Mouse (Mus musculus) CH12.LX (cell line): ENCODE measurements around the gene Il10ra. TPM values are rescaled to one million over a fixed set of nuclear protein-coding genes. Genes with fewer than 3 reads are reported as not detected.

ENCODE experiments used
- DNase-seq: peaks from one replicate; pipeline ENCODE4 v3.0.0-alpha.2; 2013; ENCODE audit errors: extremely low read depth
- H3K27ac ChIP-seq: 2 replicates; pipeline ENCODE4 v1.5.1; 2012; ENCODE audit warnings: low read depth, mild to moderate bottlenecking, control low read depth, moderate library complexity; ENCODE audit not compliant: insufficient read depth
- H3K27me3 ChIP-seq: replicated peaks from 2 replicates; pipeline ENCODE3; 2012; ENCODE audit warnings: inconsistent platforms
- H3K36me3 ChIP-seq, 2 experiments: replicated peaks in 1 of 2; 2 replicates each; pipeline versions ENCODE3 to v1.6.1; 2012; ENCODE audit warnings: inconsistent platforms in 1 of 2, low read length in 1 of 2, mild to moderate bottlenecking in 1 of 2, mixed read lengths in 1 of 2, moderate library complexity in 1 of 2; ENCODE audit not compliant: control insufficient read depth in 1 of 2, insufficient read depth in 1 of 2
- H3K4me1 ChIP-seq, 2 experiments: 2 replicates each; pipeline ENCODE4 v1.6.1; 2012; ENCODE audit warnings: inconsistent platforms in 1 of 2, moderate library complexity in 1 of 2; ENCODE audit not compliant: insufficient read depth in 2 of 2, control insufficient read depth in 1 of 2
- H3K4me2 ChIP-seq: 2 replicates; pipeline ENCODE4 v1.6.1; 2012; ENCODE audit warnings: low read depth, mild to moderate bottlenecking, control low read depth; ENCODE audit not compliant: poor library complexity, insufficient read depth, severe bottlenecking
- H3K4me3 ChIP-seq, 3 experiments: fragments of 150-350 bp in 1 of 3; sonication (generic) in 1 of 3; replicated peaks in 1 of 3; 2 replicates each; pipeline versions ENCODE3 to v1.5.1; 2011 to 2012; ENCODE audit warnings: low read depth in 2 of 3, low read length in 2 of 3, mild to moderate bottlenecking in 2 of 3, moderate library complexity in 2 of 3, control low read depth in 1 of 3, improper control_type of control experiment in 1 of 3, inconsistent platforms in 1 of 3, mixed read lengths in 1 of 3; ENCODE audit not compliant: poor library complexity in 1 of 3
- H3K79me2 ChIP-seq: replicated peaks from 2 replicates; pipeline ENCODE4 v1.6.1; 2012; ENCODE audit warnings: mild to moderate bottlenecking, moderate library complexity; ENCODE audit not compliant: control insufficient read depth, poor library complexity, insufficient read depth, severe bottlenecking; ENCODE audit errors: extremely low read depth
- H3K9ac ChIP-seq: 2 replicates; pipeline ENCODE4 v1.6.1; 2012; ENCODE audit warnings: low read depth, mild to moderate bottlenecking, control low read depth, moderate library complexity; ENCODE audit not compliant: insufficient read depth
- H3K9me3 ChIP-seq: replicated peaks from 2 replicates; pipeline ENCODE3; 2012; ENCODE audit warnings: low read length, inconsistent platforms, mixed read lengths
- BHLHE40 ChIP-seq: IDR thresholded peaks from 2 replicates; pipeline ENCODE4 v1.6.1; 2011; ENCODE audit warnings: mild to moderate bottlenecking, low read depth, low read length, improper control_type of control experiment
- CTCF ChIP-seq, 2 experiments: IDR thresholded peaks in 1 of 2; conservative IDR thresholded peaks in 1 of 2; 2 replicates each; pipeline ENCODE4 v1.5.1; 2011 to 2012; ENCODE audit warnings: low read depth in 2 of 2, low read length in 2 of 2, improper control_type of control experiment in 1 of 2, inconsistent platforms in 1 of 2, mild to moderate bottlenecking in 1 of 2, moderate library complexity in 1 of 2
- E2F4 ChIP-seq: IDR thresholded peaks from 2 replicates; pipeline ENCODE4 v1.6.1; 2011; ENCODE audit warnings: low read depth, low read length, improper control_type of control experiment; ENCODE audit not compliant: insufficient replicate concordance
- ELF1 ChIP-seq: IDR thresholded peaks from 2 replicates; pipeline ENCODE4 v1.6.1; 2014; ENCODE audit warnings: low read depth, mild to moderate bottlenecking, inconsistent platforms, low read length, improper control_type of control experiment
- EP300 ChIP-seq: IDR thresholded peaks from 2 replicates; pipeline ENCODE4 v1.6.1; 2011; ENCODE audit warnings: low read length, improper control_type of control experiment
- MEF2A ChIP-seq: IDR thresholded peaks from 2 replicates; pipeline ENCODE4 v1.6.1; 2014; ENCODE audit warnings: low read depth, mild to moderate bottlenecking, inconsistent platforms, low read length, improper control_type of control experiment, borderline replicate concordance
- NELFE ChIP-seq: IDR thresholded peaks from 2 replicates; pipeline ENCODE4 v1.6.1; 2011; ENCODE audit warnings: low read depth, low read length, improper control_type of control experiment
- NRF1 ChIP-seq: IDR thresholded peaks from 2 replicates; pipeline ENCODE4 v1.6.1; 2014; ENCODE audit warnings: low read depth, mild to moderate bottlenecking, inconsistent platforms, low read length, improper control_type of control experiment, moderate library complexity
- UBTF ChIP-seq: IDR thresholded peaks from 2 replicates; pipeline ENCODE4 v1.6.1; 2012; ENCODE audit warnings: low read depth, mild to moderate bottlenecking, inconsistent platforms, low read length, improper control_type of control experiment, moderate library complexity
- USF2 ChIP-seq: conservative IDR thresholded peaks from 2 replicates; pipeline ENCODE4 v1.6.1; 2011; ENCODE audit warnings: low read depth, low read length, improper control_type of control experiment
- dilution Hi-C: fragments of 300-500 bp; cut with MboI; formaldehyde crosslinking; loops from 2 replicates; pipeline ENCODE4 v1.14.3; 2020; ENCODE audit warnings: low sequenced_read_pairs; ENCODE audit not compliant: extremely low pct_unique_long_range_greater_than_20kb, extremely low pct_ligation_motif_present
- in situ Hi-C: fragments of 300-500 bp; cut with MboI; formaldehyde crosslinking; loops from 3 replicates; pipeline ENCODE4 v1.14.3; 2019; ENCODE audit warnings: low sequenced_read_pairs, low pct_ligation_motif_present, low pct_unique_long_range_greater_than_20kb, mixed read lengths
- polyA plus RNA-seq: library from polyadenylated mRNA; unstranded; fragments of >175 nt; gene quantifications from 2 replicates; pipeline ENCODE4 v1.2.1, GENCODE M21; 2012; ENCODE audit warnings: low read depth; ENCODE audit not compliant: insufficient read length
- total RNA-seq, 2 experiments: library from RNA; depleted of rRNA; stranded (reverse); fragments of 300-350 nt in 1 of 2; fragments of >200 nt in 1 of 2; gene quantifications; 2 replicates each; pipeline ENCODE4 v1.2.3; 2012 to 2014

Gene Il10ra
- total and polyA plus RNA-seq, 3 experiments: 3.1 to 5.1 (median 3.9) TPM

GRCm38 (mm10) chr9:45282466-45282865 lies 13.5 kb upstream of the Il10ra start:
- no peak overlapping the region for H3K4me3 ChIP-seq
- peaks cover 15 to 80% of the 10 kb centered on the region in 2 experiments for H3K4me1 ChIP-seq
- no peaks in the 10 kb centered on the region for H3K79me2 ChIP-seq
- H3K9ac ChIP-seq: no peak overlapping the region
- H3K27me3 ChIP-seq: no peaks in the 10 kb centered on the region
- dilution Hi-C loops (no loop called here), in situ Hi-C loops (no loop called here)
- peaks cover 5% of the 10 kb centered on the region for H3K9me3 ChIP-seq
- TF ChIP-seq E2F4 (no peak), UBTF (no peak)
- no peak overlapping the region for H3K27ac ChIP-seq
- H3K4me2 ChIP-seq: no peak overlapping the region
- DNase-seq: no peak
- no peaks in the 10 kb centered on the region for H3K36me3 ChIP-seq

- H3K4me3 ChIP-seq: no peak overlapping the region
- dilution Hi-C loops: no loop called here
- H3K9ac ChIP-seq: no peak overlapping the region
- H3K36me3 ChIP-seq: no peaks in the 10 kb centered on the region
- peaks cover 15 to 72% of the 10 kb centered on the region in 2 experiments for H3K4me1 ChIP-seq
- H3K27ac ChIP-seq: no peak overlapping the region
- no peak for DNase-seq
- TF ChIP-seq MEF2A (peak; percentile 68; the same call in 1 of the 2 replicates), NELFE (no peak), CTCF (conservative IDR thresholded peaks at IDR 0.05 in 1 of 2, IDR thresholded peaks at IDR 0.05 in 1 of 2; ENCODE audit: low read depth in 2 of 2, low read length in 2 of 2) (no peak)
- TF ChIP-seq, all 38 proteins: peak for 1
- no peaks in the 10 kb centered on the region for H3K79me2 ChIP-seq
- H3K4me2 ChIP-seq: no peak overlapping the region
- H3K27me3 ChIP-seq: no peaks in the 10 kb centered on the region
- peaks cover 5% of the 10 kb centered on the region for H3K9me3 ChIP-seq
- in situ Hi-C loops: no loop called here
These were observed 11.9 kb upstream of the Il10ra start for GRCm38 (mm10) chr9:45280891-45281290.

- H3K9me3 ChIP-seq: peaks cover 2% of the 10 kb centered on the region
- in situ Hi-C loops: no loop called here
- no peak for TF ChIP-seq NRF1
- TF ChIP-seq EP300: peak; percentile 42; the same call in 1 of the 2 replicates
- no peak overlapping the region for H3K9ac ChIP-seq
- H3K36me3 ChIP-seq: no peaks in the 10 kb centered on the region
- H3K4me3 ChIP-seq: no peak overlapping the region
- H3K27me3 ChIP-seq: no peaks in the 10 kb centered on the region
- DNase-seq: peak; percentile 64
- H3K4me1 ChIP-seq: peaks cover 16 to 75% of the 10 kb centered on the region in 2 experiments
- dilution Hi-C loops: no loop called here
- no peaks in the 10 kb centered on the region for H3K79me2 ChIP-seq
- no peak overlapping the region for H3K27ac ChIP-seq
- no peak overlapping the region for H3K4me2 ChIP-seq
These were observed 11.1 kb upstream of the Il10ra start for GRCm38 (mm10) chr9:45280059-45280458.

- in situ Hi-C loops: no loop called here
- no peaks in the 10 kb centered on the region for H3K36me3 ChIP-seq
- TF ChIP-seq USF2 (no peak), BHLHE40 (peak; percentile 48; the same call in 1 of the 2 replicates), ELF1 (0 out of 2 replicates have a peak, but pooled peaks have one; percentile 12)
- peaks cover 14 to 76% of the 10 kb centered on the region in 2 experiments for H3K4me1 ChIP-seq
- no peak overlapping the region for H3K4me2 ChIP-seq
- H3K27ac ChIP-seq: no peak overlapping the region
- H3K9me3 ChIP-seq: no peaks in the 10 kb centered on the region
- no peak overlapping the region for H3K4me3 ChIP-seq
- no peak overlapping the region for H3K9ac ChIP-seq
- dilution Hi-C loops: no loop called here
- DNase-seq: no peak
- no peaks in the 10 kb centered on the region for H3K79me2 ChIP-seq
- no peaks in the 10 kb centered on the region for H3K27me3 ChIP-seq
These were observed 5.7 kb upstream of the Il10ra start for GRCm38 (mm10) chr9:45274635-45275034.
